Mouse (Mus musculus): Measurements from ENCODE around the gene Hist1h3d. TPM values are rescaled to one million over a fixed set of nuclear protein-coding genes. Genes with fewer than 3 reads are reported as not detected.

Gene Hist1h3d
- total RNA-seq, 2 experiments from 2014 or later = 50.4 to 52.8 TPM

DNA sequence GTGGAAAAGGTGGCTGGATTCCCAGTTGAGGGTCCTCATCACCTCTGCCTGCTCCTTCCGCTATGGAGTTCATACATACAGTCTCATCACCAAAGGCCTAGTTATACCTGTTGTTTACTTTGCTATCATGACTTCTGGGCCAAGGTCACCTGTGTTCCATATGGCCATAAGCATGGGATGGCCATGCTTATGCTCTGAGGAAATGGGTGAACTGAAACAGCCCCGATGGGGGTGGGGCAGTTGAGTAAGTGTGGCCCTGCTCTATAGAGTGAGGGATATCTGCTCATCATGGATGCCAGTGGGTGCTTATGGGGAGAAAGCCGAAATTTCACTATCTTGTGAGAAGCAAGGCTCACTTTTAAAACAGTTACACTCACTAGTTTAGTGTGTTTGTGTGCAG is 29.5 kb downstream of the Hist1h3d start:
- ATAC-seq (replicated peaks; ENCODE audit: low FRiP score, poor library complexity, severe bottlenecking) = no peak

DNA sequence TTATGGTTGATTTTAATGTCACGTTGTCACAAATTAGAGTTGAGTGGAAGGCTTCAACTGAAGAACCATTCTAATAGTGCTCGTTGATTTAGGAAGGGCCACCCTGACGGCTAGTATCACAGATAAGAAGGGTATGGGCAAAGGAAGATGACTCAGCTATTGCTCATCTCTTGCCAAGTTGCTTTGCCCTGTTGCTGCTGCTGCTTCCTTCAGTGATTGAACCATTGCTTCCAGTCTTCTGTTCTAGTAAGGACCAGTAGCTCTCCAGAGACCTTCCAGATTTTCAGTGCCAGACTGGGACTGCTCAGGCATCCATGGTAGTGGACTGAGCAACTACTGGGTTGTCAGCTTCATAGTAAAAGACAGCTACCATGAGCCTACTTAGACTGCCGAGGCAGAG is 33.6 kb downstream of the Hist1h3d start:
- ATAC-seq (replicated peaks; ENCODE audit: low FRiP score, poor library complexity, severe bottlenecking) = peak; percentile 98

DNA sequence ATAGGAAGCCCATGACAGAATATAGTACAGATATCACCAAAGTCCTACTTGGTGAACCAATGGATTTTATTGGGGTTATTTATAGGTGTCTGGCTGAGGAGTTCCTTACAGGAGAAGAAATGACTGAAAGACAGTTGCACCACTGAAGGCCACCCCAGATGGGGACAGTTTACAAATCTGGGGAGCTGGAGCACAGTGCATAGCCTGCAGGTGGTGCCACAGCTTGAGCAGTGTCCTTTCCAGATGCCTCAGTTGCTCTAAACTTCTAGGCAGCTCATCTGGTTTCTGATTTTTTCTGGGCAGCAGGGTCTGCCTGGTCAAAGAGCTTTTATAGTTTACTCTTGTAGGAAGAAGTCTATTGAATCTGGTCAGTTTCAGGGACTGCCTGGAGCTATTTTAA is 34.3 kb downstream of the Hist1h3d start:
- ATAC-seq (replicated peaks; ENCODE audit: low FRiP score, poor library complexity, severe bottlenecking) = peak; percentile 52

DNA sequence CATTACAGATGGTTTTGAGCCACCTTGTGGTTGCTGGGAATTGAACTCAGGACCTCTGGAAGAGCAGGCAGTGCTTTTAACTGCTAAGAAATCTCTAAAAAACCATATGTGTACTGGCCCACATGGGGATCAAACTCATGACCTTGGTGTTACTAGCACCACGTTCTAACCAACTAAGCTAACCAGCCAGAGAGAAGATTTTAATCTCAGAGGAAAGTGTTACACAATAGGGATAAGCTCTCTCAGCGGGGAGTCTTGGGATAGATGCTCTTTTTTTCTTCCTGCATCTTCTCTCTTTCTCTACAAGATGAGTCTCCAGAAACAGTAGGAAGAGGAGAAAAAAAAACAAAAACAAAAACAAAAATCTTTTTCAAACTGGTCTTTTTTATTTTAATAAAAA is 34.8 kb downstream of the Hist1h3d start:
- no peak for ATAC-seq (replicated peaks; ENCODE audit: low FRiP score, poor library complexity, severe bottlenecking)

DNA sequence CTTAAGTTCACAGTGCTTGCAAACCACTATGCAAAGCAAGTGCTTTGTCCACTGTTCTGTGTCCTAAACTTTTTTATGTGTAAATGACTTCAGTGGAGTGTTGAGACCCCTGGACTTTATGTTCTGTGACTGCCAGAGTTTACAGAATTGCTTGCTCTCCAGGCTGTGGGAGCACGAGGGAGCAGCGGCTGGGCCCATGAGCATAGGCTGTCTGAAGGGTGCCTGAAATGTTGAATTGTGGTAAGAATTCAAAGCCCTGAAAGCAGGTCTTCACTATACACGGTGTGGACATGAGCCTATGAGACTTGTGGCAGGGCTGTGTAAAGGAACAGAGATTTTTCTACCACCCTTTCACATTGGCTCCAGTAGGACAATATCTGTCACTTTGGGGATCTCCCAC is 36.1 kb downstream of the Hist1h3d start:
- no peak for ATAC-seq (replicated peaks; ENCODE audit: low FRiP score, poor library complexity, severe bottlenecking)

DNA sequence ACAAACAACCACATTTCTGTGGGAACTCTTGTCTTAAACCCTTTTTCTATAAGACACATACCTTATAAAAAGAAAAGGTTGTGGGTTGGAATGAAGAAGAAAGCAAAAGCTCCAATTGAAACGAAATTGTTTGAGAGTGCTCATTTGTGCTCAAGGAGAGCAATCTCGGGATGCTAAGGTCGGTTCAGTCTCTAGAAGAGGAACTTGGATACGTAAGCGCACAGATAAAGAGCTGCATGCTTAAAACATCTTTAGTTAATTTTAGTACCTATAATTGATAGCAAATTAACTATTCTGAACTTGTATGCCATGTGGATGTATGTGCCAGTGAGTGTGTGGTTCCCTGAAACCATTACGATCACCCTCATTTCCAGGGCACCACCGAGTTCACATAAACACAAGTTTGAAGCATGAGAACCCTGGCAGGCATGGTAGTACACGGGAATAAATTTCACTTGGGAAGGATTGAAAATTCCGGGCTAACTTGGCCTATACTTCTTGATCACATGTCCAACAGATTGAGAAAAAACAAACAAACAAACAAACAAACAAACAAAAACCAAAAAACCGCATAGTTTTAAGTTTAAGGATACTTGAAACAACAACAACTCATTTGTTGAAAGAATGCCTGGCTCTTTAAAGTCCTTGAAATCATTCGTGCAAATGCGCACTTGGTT is 44.6 kb downstream of the Hist1h3d start:
- ATAC-seq (replicated peaks; ENCODE audit: low FRiP score, poor library complexity, severe bottlenecking) = no peak

DNA sequence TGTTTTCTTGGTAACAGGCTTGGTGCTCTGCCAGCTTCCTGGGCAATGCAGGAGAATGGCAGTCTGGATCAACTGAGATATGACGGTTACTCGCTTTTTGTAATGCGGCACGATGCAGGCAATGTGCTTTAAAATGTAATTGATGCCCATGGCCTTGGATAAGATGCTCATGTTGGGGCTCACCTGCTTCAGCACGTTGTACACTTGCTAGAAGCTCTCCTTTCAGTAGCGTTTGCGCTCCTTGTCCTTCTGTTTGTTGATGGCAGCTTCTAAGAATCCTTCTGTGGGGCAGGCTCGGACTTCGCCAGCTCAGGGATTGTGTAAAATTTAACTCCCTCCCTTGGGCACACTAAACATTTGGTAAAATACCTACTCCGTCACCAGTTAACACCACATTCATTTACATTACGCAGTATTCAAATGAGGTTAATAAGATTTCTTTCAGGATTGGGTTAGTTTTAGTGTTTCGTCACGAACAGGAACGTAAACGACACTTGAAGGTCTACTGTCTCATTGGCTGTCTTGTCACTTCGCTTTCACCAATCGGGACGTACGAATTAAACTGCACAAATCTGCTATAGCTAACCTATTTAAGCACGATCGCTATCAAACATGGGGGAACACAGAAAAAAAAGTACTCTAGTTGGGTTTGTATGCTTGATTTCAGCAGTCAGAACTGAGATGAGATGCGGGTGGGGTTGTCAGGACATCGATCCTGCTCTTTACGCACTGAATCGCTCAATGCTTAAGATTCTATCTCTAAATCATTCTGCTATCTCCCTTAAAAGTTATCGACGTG is 45.4 kb downstream of the Hist1h3d start, which contains the start of gene Hist1h2be:
Gene Hist1h2be (minus strand): TSS at position 392 of the 799 bp plus-strand sequence.
- peak; percentile 76 for ATAC-seq (replicated peaks; ENCODE audit: low FRiP score, poor library complexity, severe bottlenecking)

DNA sequence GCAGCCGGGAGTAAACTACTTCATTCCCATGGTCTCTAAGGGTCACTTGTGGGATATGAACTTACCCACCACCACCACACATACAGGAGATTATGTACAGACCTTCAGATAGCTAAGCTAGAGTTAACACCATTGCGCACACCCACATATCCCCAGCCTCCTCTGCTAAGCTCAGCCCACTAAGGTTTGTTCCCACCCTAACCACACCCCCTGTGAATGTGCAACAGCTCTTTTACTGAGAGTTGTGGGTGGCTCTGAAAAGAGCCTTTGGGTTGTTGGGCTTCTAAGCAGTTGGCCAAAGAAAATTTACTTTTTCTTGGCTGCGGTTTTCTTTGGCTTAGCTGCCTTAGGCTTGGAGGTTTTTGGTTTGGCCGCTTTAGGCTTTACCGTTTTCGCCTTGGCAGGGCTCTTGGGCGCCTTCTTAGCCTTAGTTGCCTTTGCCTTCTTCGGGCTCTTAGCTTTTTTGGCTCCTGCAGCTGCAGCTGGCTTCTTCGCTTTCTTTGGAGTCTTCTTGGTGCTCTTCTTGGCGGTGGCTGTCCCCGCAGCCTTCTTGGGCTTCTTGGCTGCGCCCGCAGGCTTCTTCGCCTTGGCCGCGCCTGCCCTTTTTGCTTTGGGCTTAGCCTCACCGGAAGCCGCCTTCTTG is 46.1 kb downstream of the Hist1h3d start:
- peak; percentile 72 for ATAC-seq (replicated peaks; ENCODE audit: low FRiP score, poor library complexity, severe bottlenecking)

DNA sequence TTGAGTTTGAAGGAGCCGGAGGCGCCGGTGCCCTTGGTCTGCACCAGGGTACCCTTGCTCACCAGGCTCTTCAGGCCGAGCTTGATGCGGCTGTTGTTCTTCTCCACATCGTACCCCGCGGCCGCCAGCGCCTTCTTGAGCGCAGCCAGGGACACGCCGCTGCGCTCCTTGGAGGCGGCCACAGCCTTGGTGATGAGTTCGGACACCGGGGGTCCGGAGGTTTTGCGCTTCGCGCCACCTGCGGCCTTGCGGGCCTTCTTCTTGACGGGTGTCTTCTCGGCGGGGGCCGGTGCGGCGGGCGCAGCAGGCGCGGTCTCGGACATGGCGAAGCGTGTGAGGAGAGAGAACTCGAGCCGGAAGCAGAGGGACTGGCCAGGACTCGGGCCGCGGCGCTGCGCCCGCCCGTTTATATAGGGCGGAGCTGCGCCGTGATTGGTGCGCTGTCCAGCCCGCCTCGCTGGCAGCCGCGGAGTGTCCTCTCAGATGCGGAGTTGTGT is 46.7 kb downstream of the Hist1h3d start, which contains the start of gene Hist1h1e:
Gene Hist1h1e (minus strand): TSS at position 384 of the 497 bp plus-strand sequence.
- ATAC-seq (replicated peaks; ENCODE audit: low FRiP score, poor library complexity, severe bottlenecking) = peak; percentile 65

DNA sequence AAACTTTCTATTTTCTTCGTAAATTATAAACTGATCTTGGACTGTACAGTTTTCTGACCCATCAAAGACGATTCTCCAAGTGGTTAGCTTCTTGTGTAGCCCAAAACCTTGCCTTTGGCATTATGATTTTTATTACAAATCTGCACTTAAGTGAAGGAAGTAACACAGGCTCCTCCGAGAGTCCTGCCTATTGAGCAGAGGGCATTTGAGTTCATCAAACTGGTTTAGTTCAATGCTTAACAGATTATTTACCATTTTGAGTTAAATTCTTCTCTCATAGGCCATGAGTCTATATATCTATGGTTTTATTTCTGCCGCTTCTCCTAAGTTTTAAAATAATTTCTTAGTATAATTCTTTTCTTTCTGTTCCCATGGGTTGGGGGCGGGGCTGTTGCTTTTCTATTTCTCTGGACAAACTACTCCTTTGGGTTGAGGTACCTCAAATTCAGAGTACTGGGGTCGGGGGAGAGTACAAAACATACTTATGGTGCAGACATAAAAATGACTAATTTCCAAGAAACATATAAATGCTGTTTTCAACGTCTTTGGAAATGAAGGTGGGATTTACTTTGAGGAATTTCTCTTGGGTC is 47.4 kb downstream of the Hist1h3d start:
- no peak for ATAC-seq (replicated peaks; ENCODE audit: low FRiP score, poor library complexity, severe bottlenecking)

Other genes starting within 250 kb of the Hist1h3d start
Only the 30 nearest of the 35 such genes appear.
- gene Abt1, start 151.9 kb upstream of the Hist1h3d start, total RNA-seq (2015; ENCODE audit: low replicate concordance) = 1.7 and 1.9 TPM in 2 replicates
- 1.4 and 1.7 TPM in 2 replicates for gene Abt1, start 151.9 kb upstream of the Hist1h3d start, total RNA-seq (2017; ENCODE audit: low replicate concordance)
- 4.2 and 4.4 TPM in 2 replicates for gene Btn1a1, start 109.9 kb upstream of the Hist1h3d start, total RNA-seq (2015; ENCODE audit: low replicate concordance)
- gene Btn1a1, start 109.9 kb upstream of the Hist1h3d start, total RNA-seq (2017; ENCODE audit: low replicate concordance) = 6.5 and 15.5 TPM in 2 replicates
- gene Btn2a2, start 86.9 kb upstream of the Hist1h3d start, total RNA-seq (2015; ENCODE audit: low replicate concordance) = not detected in 2 replicates
- not detected in 2 replicates for gene Btn2a2, start 86.9 kb upstream of the Hist1h3d start, total RNA-seq (2017; ENCODE audit: low replicate concordance)
- 19.8 and 50.6 TPM in 2 replicates for gene Hist1h4h, start 44.7 kb upstream of the Hist1h3d start, total RNA-seq (2015; ENCODE audit: low replicate concordance)
- 443 and 524 TPM in 2 replicates for gene Hist1h4h, start 44.7 kb upstream of the Hist1h3d start, total RNA-seq (2017; ENCODE audit: low replicate concordance)
- gene Hist1h2af, start 41.9 kb upstream of the Hist1h3d start, total RNA-seq (2015; ENCODE audit: low replicate concordance) = 20.7 and 32.7 TPM in 2 replicates
- 925 and 1,298 TPM in 2 replicates for gene Hist1h2af, start 41.9 kb upstream of the Hist1h3d start, total RNA-seq (2017; ENCODE audit: low replicate concordance)
- 74.4 and 97.2 TPM in 2 replicates for gene Hist1h3g, start 40.3 kb upstream of the Hist1h3d start, total RNA-seq (2015; ENCODE audit: low replicate concordance)
- gene Hist1h3g, start 40.3 kb upstream of the Hist1h3d start, total RNA-seq (2017; ENCODE audit: low replicate concordance) = 54.5 and 131 TPM in 2 replicates
- 13.4 and 18.2 TPM in 2 replicates for gene Hist1h2bh, start 32.4 kb upstream of the Hist1h3d start, total RNA-seq (2015; ENCODE audit: low replicate concordance)
- gene Hist1h2bh, start 32.4 kb upstream of the Hist1h3d start, total RNA-seq (2017; ENCODE audit: low replicate concordance) = 63.0 and 67.3 TPM in 2 replicates
- gene Hist1h3f, start 31.7 kb upstream of the Hist1h3d start, total RNA-seq (2015; ENCODE audit: low replicate concordance) = 12.7 and 21.7 TPM in 2 replicates
- gene Hist1h3f, start 31.7 kb upstream of the Hist1h3d start, total RNA-seq (2017; ENCODE audit: low replicate concordance) = 51.2 and 57.7 TPM in 2 replicates
- gene Hist1h4f, start 24.1 kb upstream of the Hist1h3d start, total RNA-seq (2015; ENCODE audit: low replicate concordance) = 55.5 and 68.5 TPM in 2 replicates
- gene Hist1h4f, start 24.1 kb upstream of the Hist1h3d start, total RNA-seq (2017; ENCODE audit: low replicate concordance) = 1,011 and 1,279 TPM in 2 replicates
- gene Hist1h1d, start 22.5 kb upstream of the Hist1h3d start, total RNA-seq (2015; ENCODE audit: low replicate concordance) = 14.6 and 16.7 TPM in 2 replicates
- 170 and 238 TPM in 2 replicates for gene Hist1h1d, start 22.5 kb upstream of the Hist1h3d start, total RNA-seq (2017; ENCODE audit: low replicate concordance)
- gene Hist1h3e, start 13.4 kb upstream of the Hist1h3d start, total RNA-seq (2015; ENCODE audit: low replicate concordance) = 37.3 and 49.5 TPM in 2 replicates
- 84.7 and 92.0 TPM in 2 replicates for gene Hist1h3e, start 13.4 kb upstream of the Hist1h3d start, total RNA-seq (2017; ENCODE audit: low replicate concordance)
- 1.7 TPM in 1 of 2 replicates, not detected in the other for gene Hist1h2ae, start 4.5 kb upstream of the Hist1h3d start, total RNA-seq (2015; ENCODE audit: low replicate concordance)
- gene Hist1h2ae, start 4.5 kb upstream of the Hist1h3d start, total RNA-seq (2017; ENCODE audit: low replicate concordance) = 122 and 175 TPM in 2 replicates
- gene Hist1h2bg, start 4.4 kb upstream of the Hist1h3d start, total RNA-seq (2015; ENCODE audit: low replicate concordance) = 170 and 206 TPM in 2 replicates
- 470 and 670 TPM in 2 replicates for gene Hist1h2bg, start 4.4 kb upstream of the Hist1h3d start, total RNA-seq (2017; ENCODE audit: low replicate concordance)
- gene Hist1h2bf, start 1.6 kb upstream of the Hist1h3d start, total RNA-seq (2015; ENCODE audit: low replicate concordance) = 208 and 222 TPM in 2 replicates
- 253 and 407 TPM in 2 replicates for gene Hist1h2bf, start 1.6 kb upstream of the Hist1h3d start, total RNA-seq (2017; ENCODE audit: low replicate concordance)
- not detected in 2 replicates for gene Hist1h2ad, start 1.4 kb upstream of the Hist1h3d start, total RNA-seq (2015; ENCODE audit: low replicate concordance)
- 370 and 678 TPM in 2 replicates for gene Hist1h2ad, start 1.4 kb upstream of the Hist1h3d start, total RNA-seq (2017; ENCODE audit: low replicate concordance)
- gene Hist1h4d, start 5.8 kb downstream of the Hist1h3d start, total RNA-seq (2015; ENCODE audit: low replicate concordance) = 243 and 262 TPM in 2 replicates
- gene Hist1h4d, start 5.8 kb downstream of the Hist1h3d start, total RNA-seq (2017; ENCODE audit: low replicate concordance) = 403 and 449 TPM in 2 replicates
- gene Hist1h2be, start 45.4 kb downstream of the Hist1h3d start, total RNA-seq (2015; ENCODE audit: low replicate concordance) = 6.7 and 17.6 TPM in 2 replicates
- gene Hist1h2be, start 45.4 kb downstream of the Hist1h3d start, total RNA-seq (2017; ENCODE audit: low replicate concordance) = 69.9 and 74.3 TPM in 2 replicates
- 468 and 530 TPM in 2 replicates for gene Hist1h1e, start 46.8 kb downstream of the Hist1h3d start, total RNA-seq (2015; ENCODE audit: low replicate concordance)
- 717 and 954 TPM in 2 replicates for gene Hist1h1e, start 46.8 kb downstream of the Hist1h3d start, total RNA-seq (2017; ENCODE audit: low replicate concordance)
- 5.6 and 12.3 TPM in 2 replicates for gene Hist1h2ac, start 108.2 kb downstream of the Hist1h3d start, total RNA-seq (2015; ENCODE audit: low replicate concordance)
- 55.5 and 70.6 TPM in 2 replicates for gene Hist1h2ac, start 108.2 kb downstream of the Hist1h3d start, total RNA-seq (2017; ENCODE audit: low replicate concordance)
- gene Hist1h2bc, start 108.4 kb downstream of the Hist1h3d start, total RNA-seq (2015; ENCODE audit: low replicate concordance) = 44.9 and 49.2 TPM in 2 replicates
- gene Hist1h2bc, start 108.4 kb downstream of the Hist1h3d start, total RNA-seq (2017; ENCODE audit: low replicate concordance) = 164 and 206 TPM in 2 replicates
- not detected in 2 replicates for gene Hist1h1t, start 120.1 kb downstream of the Hist1h3d start, total RNA-seq (2015; ENCODE audit: low replicate concordance)
- gene Hist1h1t, start 120.1 kb downstream of the Hist1h3d start, total RNA-seq (2017; ENCODE audit: low replicate concordance) = 1.9 and 2.0 TPM in 2 replicates
- gene Hist1h4c, start 122.7 kb downstream of the Hist1h3d start, total RNA-seq (2015; ENCODE audit: low replicate concordance) = 59.8 and 77.5 TPM in 2 replicates
- gene Hist1h4c, start 122.7 kb downstream of the Hist1h3d start, total RNA-seq (2017; ENCODE audit: low replicate concordance) = 249 and 402 TPM in 2 replicates
- gene Hfe, start 135.1 kb downstream of the Hist1h3d start, total RNA-seq (2015; ENCODE audit: low replicate concordance) = 5.0 and 17.9 TPM in 2 replicates
- gene Hfe, start 135.1 kb downstream of the Hist1h3d start, total RNA-seq (2017; ENCODE audit: low replicate concordance) = 2.0 and 4.5 TPM in 2 replicates
- gene Hist1h1c, start 163.0 kb downstream of the Hist1h3d start, total RNA-seq (2015; ENCODE audit: low replicate concordance) = 188 and 215 TPM in 2 replicates
- 1,447 and 1,942 TPM in 2 replicates for gene Hist1h1c, start 163.0 kb downstream of the Hist1h3d start, total RNA-seq (2017; ENCODE audit: low replicate concordance)
- 41.1 and 59.8 TPM in 2 replicates for gene Hist1h3c, start 169.8 kb downstream of the Hist1h3d start, total RNA-seq (2015; ENCODE audit: low replicate concordance)
- gene Hist1h3c, start 169.8 kb downstream of the Hist1h3d start, total RNA-seq (2017; ENCODE audit: low replicate concordance) = 178 and 330 TPM in 2 replicates
- gene Hist1h2bb, start 171.0 kb downstream of the Hist1h3d start, total RNA-seq (2015; ENCODE audit: low replicate concordance) = 79.4 and 128 TPM in 2 replicates
- gene Hist1h2bb, start 171.0 kb downstream of the Hist1h3d start, total RNA-seq (2017; ENCODE audit: low replicate concordance) = 1,415 and 1,638 TPM in 2 replicates
- gene Hist1h2ab, start 175.4 kb downstream of the Hist1h3d start, total RNA-seq (2015; ENCODE audit: low replicate concordance) = 12.5 and 24.5 TPM in 2 replicates
- 1,181 and 1,326 TPM in 2 replicates for gene Hist1h2ab, start 175.4 kb downstream of the Hist1h3d start, total RNA-seq (2017; ENCODE audit: low replicate concordance)
- gene Hist1h3b, start 176.5 kb downstream of the Hist1h3d start, total RNA-seq (2015; ENCODE audit: low replicate concordance) = 179 and 183 TPM in 2 replicates
- 251 and 270 TPM in 2 replicates for gene Hist1h3b, start 176.5 kb downstream of the Hist1h3d start, total RNA-seq (2017; ENCODE audit: low replicate concordance)
- gene Hist1h4b, start 181.2 kb downstream of the Hist1h3d start, total RNA-seq (2015; ENCODE audit: low replicate concordance) = 50.5 and 52.2 TPM in 2 replicates
- 150 and 446 TPM in 2 replicates for gene Hist1h4b, start 181.2 kb downstream of the Hist1h3d start, total RNA-seq (2017; ENCODE audit: low replicate concordance)
- 15.4 and 15.7 TPM in 2 replicates for gene Hist1h4a, start 185.5 kb downstream of the Hist1h3d start, total RNA-seq (2015; ENCODE audit: low replicate concordance)
- gene Hist1h4a, start 185.5 kb downstream of the Hist1h3d start, total RNA-seq (2017; ENCODE audit: low replicate concordance) = 211 and 254 TPM in 2 replicates